In the genomic region with DNA sequence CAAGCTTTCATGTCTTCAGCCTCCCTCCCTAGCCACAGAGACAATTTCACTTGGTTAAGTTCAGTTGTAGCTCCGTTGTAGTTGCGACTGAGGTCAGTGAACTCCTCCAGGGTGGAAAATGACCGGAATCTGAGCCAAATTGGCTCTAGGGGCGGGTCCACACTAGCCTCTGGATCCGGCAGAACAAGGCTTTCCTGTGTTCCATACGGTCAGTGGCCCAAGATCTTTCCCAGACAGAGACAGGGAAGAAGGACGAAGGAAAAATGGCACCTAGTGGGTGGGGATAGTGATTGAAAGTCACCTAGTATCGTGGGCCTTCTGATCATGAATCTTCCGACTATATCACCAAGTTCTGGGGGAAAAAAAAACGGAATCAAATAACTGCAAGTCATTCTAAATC, we compare ENCODE assay signal across 8 mouse cellular contexts. TPM values are rescaled to one million over a fixed set of nuclear protein-coding genes. Genes with fewer than 3 reads are reported as not detected.
A peak's percentile ranks its signal among the peaks of the same experiment; 100 is the strongest.
DNase-seq lines count a peak whose midpoint lies in the region; ATAC-seq and TF ChIP-seq lines count a peak whose summit lies in the region.

No protein-coding gene starts in this region.

- peak overlapping the region; percentile 93 for H3K9ac ChIP-seq in intestine, embryonic 16.5 days (ENCODE audit: low read depth, low read length)
- H3K9ac ChIP-seq in liver, postnatal 0 days (replicated peaks), result no peak overlapping the region
- no peak overlapping the region for H3K9ac ChIP-seq in stomach, embryonic 14.5 days (replicated peaks; ENCODE audit: low read depth, low read length)

- no peak for TF ChIP-seq EP300 in liver, postnatal 0 days (IDR thresholded peaks at IDR 0.05; ENCODE audit: low read depth)

- 22% methylated on average over 10 of the region's 10 CpGs for WGBS in intestine, embryonic 16.5 days
- WGBS in liver, postnatal 0 days (ENCODE audit: insufficient replicate concordance), result 21% methylated on average over 10 of the region's 10 CpGs
- 27% methylated on average over 10 of the region's 10 CpGs for WGBS in stomach, embryonic 14.5 days

- H3K36me3 ChIP-seq in intestine, embryonic 16.5 days (ENCODE audit: control insufficient read depth, insufficient read depth, low read length), result no peaks in the 10 kb centered on the region
- no peaks in the 10 kb centered on the region for H3K36me3 ChIP-seq in liver, postnatal 0 days (replicated peaks; ENCODE audit: insufficient read depth, low read length)
- no peaks in the 10 kb centered on the region for H3K36me3 ChIP-seq in stomach, embryonic 14.5 days (ENCODE audit: control insufficient read depth, insufficient read depth, low read length)

- peak overlapping the region; percentile 92 for H3K4me3 ChIP-seq in intestine, embryonic 16.5 days (ENCODE audit: low read length)
- H3K4me3 ChIP-seq in liver, postnatal 0 days (ENCODE audit: low read depth, low read length), result peak overlapping the region; percentile 68
- H3K4me3 ChIP-seq in stomach, embryonic 14.5 days (ENCODE audit: low read depth, low read length), result peak overlapping the region; percentile 95

- no peaks in the 10 kb centered on the region for H3K27me3 ChIP-seq in intestine, embryonic 16.5 days (replicated peaks; ENCODE audit: control insufficient read depth, insufficient read depth, low read length)
- peaks cover 22% of the 10 kb centered on the region for H3K27me3 ChIP-seq in liver, postnatal 0 days (ENCODE audit: insufficient read depth, low read length)
- H3K27me3 ChIP-seq in stomach, embryonic 14.5 days (ENCODE audit: control insufficient read depth, insufficient read depth, low read length), result no peaks in the 10 kb centered on the region

- peaks cover 20% of the 10 kb centered on the region for H3K4me1 ChIP-seq in intestine, embryonic 16.5 days (ENCODE audit: control insufficient read depth, insufficient read depth, low read length)
- peaks cover 5% of the 10 kb centered on the region for H3K4me1 ChIP-seq in liver, postnatal 0 days (ENCODE audit: insufficient read depth)
- peaks cover 24% of the 10 kb centered on the region for H3K4me1 ChIP-seq in stomach, embryonic 14.5 days (ENCODE audit: control insufficient read depth, insufficient read depth, low read length)

- H3K27ac ChIP-seq in intestine, embryonic 16.5 days (ENCODE audit: low read length), result no peak overlapping the region
- H3K27ac ChIP-seq in liver, postnatal 0 days (ENCODE audit: low read depth), result no peak overlapping the region
- no peak overlapping the region for H3K27ac ChIP-seq in stomach, embryonic 14.5 days (ENCODE audit: low read length)

- intact Hi-C loops in left cerebral cortex, postnatal 14 days (cut with DNase I), result loop anchor here (10.0 kb wide), 1 partner anchor 160 kb away; no protein-coding TSS in a partner anchor

- no peaks in the 10 kb centered on the region for H3K9me3 ChIP-seq in intestine, embryonic 16.5 days (ENCODE audit: control insufficient read depth, low read length)
- no peaks in the 10 kb centered on the region for H3K9me3 ChIP-seq in liver, postnatal 0 days (ENCODE audit: low read length)
- H3K9me3 ChIP-seq in stomach, embryonic 14.5 days (ENCODE audit: control insufficient read depth, low read depth, low read length), result no peaks in the 10 kb centered on the region

- peak; percentile 37 for DNase-seq in adrenal gland, postnatal 10 days
- DNase-seq in adrenal gland, postnatal 25 days, result no peak
- DNase-seq in heart, adult 11 months, result peak; percentile 95
- DNase-seq in liver, postnatal 0 days, result peak; percentile 33
- no peak for DNase-seq in testis, postnatal 14 days (ENCODE audit: low spot score)
- no peak for DNase-seq in left cerebral cortex, postnatal 14 days (ENCODE audit: low spot score in 2 of 2)

- no peak for ATAC-seq in intestine, embryonic 16.5 days
- no peak for ATAC-seq in liver, postnatal 0 days
- no peak for ATAC-seq in stomach, embryonic 14.5 days (ENCODE audit: insufficient number of reproducible peaks, insufficient read depth, low FRiP score, low read depth)

- TF ChIP-seq CTCF in liver, postnatal 0 days (IDR thresholded peaks at IDR 0.05; ENCODE audit: low read depth), result no peak

- peak overlapping the region; percentile 79 for H3K4me2 ChIP-seq in intestine, embryonic 16.5 days (ENCODE audit: low read depth, low read length)
- peak overlapping the region; percentile 81 for H3K4me2 ChIP-seq in liver, postnatal 0 days (ENCODE audit: low read depth, low read length)
- peak overlapping the region; percentile 88 for H3K4me2 ChIP-seq in stomach, embryonic 14.5 days (replicated peaks; ENCODE audit: low read depth, low read length)

RNA-seq across cellular contexts. Expression of a gene that starts 0.5 kb away (rescaled TPM):
- 10 to 100 TPM; 21.1 to 32.3 TPM for total RNA-seq in adrenal gland, postnatal 10 days (2021)
- 23.8 and 25.8 TPM in 2 replicates for total RNA-seq in adrenal gland, postnatal 25 days (2021)
- polyA plus RNA-seq in intestine, embryonic 16.5 days (2015; fragmentation: Nextera tagmentation; extraction: Ambion mirVana), result 8.7 and 10.5 TPM in 2 replicates
- polyA plus RNA-seq in liver, postnatal 0 days (2015; fragmentation: Nextera tagmentation; extraction: Ambion mirVana), result 2.0 and 2.3 TPM in 2 replicates
- 22.2 and 26.1 TPM in 2 replicates for polyA plus RNA-seq in stomach, embryonic 14.5 days (2014; fragmentation: Nextera tagmentation; extraction: Ambion mirVana)
- total RNA-seq in left cerebral cortex, postnatal 14 days (2021), result 100 to 1,000 TPM; 127 to 137 TPM

Comparison
In these comparisons a context has a peak if more than half of its experiments do, and no peak if none do; other contexts are left out.
1. DNase-seq: peak in adrenal gland, postnatal 10 days (single experiment), heart, adult 11 months (single experiment) and liver, postnatal 0 days (single experiment); none in adrenal gland, postnatal 25 days (single experiment), testis, postnatal 14 days (single experiment) and left cerebral cortex, postnatal 14 days (0 of 2).
2. Peak in every context shown above with its lines, with median percentiles within 50 percentile points of each other: H3K4me2 ChIP-seq and H3K4me3 ChIP-seq.